Mouse (Mus musculus) heart, postnatal 36 days (tissue): ENCODE data around the gene Srcap. TPM values are rescaled to one million over a fixed set of nuclear protein-coding genes. Genes with fewer than 3 reads are reported as not detected.

ENCODE experiments used
- microRNA-seq, 2 experiments: library from miRNA; unstranded; fragments of <30 nt; microRNA quantifications; one replicate each; pipeline ENCODE4 v1.2.0; 2021; ENCODE audit warnings: borderline number of aligned reads in 2 of 2
- total RNA-seq, 2 experiments: library from RNA; stranded (reverse); gene quantifications; 2 replicates each; pipeline ENCODE4 v1.2.3; 2021

Srcap gene
- total RNA-seq, 2 experiments from 2014 or later, result 52.1 to 58.8 TPM

Small RNA genes lying within 50 kb of the gene (microRNA-seq; reads per million reads assigned to microRNA genes)
- gene Gm47278 (0 reads per million in 2 experiments), gene Mir7060 (0 reads per million in 2 experiments)

Other genes with a start within 250 kb of the Srcap start
- 10 to 100 TPM; 26.7 to 31.4 TPM for gene Sephs2, start 237.9 kb upstream of the Srcap start, total RNA-seq
- 1 to 10 TPM; 1.2 to 1.5 TPM for gene Itgal, start 215.7 kb upstream of the Srcap start, total RNA-seq
- gene Zfp768, start 166.4 kb upstream of the Srcap start, total RNA-seq, result 10 to 100 TPM; 34.8 to 35.5 TPM
- 1 to 10 TPM; 5.0 to 5.6 TPM for gene Zfp747, start 135.9 kb upstream of the Srcap start, total RNA-seq
- 1 to 10 TPM; 2.2 to 3.2 TPM for gene 9130019O22Rik, start 124.8 kb upstream of the Srcap start, total RNA-seq
- 1 to 10 TPM; 4.5 to 4.9 TPM for gene E430018J23Rik, start 118.4 kb upstream of the Srcap start, total RNA-seq
- 1 to 10 TPM; 2.9 to 4.2 TPM for gene Zfp764, start 105.2 kb upstream of the Srcap start, total RNA-seq
- gene Zfp688, start 89.9 kb upstream of the Srcap start, total RNA-seq, result 1 to 10 TPM; 2.5 to 3.9 TPM
- 1 to 10 TPM; 1.4 to 1.7 TPM for gene Zfp689, start 62.8 kb upstream of the Srcap start, total RNA-seq
- gene Prr14, start 52.4 kb upstream of the Srcap start, total RNA-seq, result 10 to 100 TPM; 25.8 to 28.1 TPM
- gene Fbrs, start 32.8 kb upstream of the Srcap start, total RNA-seq, result 10 to 100 TPM; 32.2 to 35.0 TPM
- gene Gm42715, start 7.6 kb downstream of the Srcap start, total RNA-seq, result 10 to 100 TPM; 10.3 to 10.5 TPM
- not detected for gene Tmem265, start 49.4 kb downstream of the Srcap start, total RNA-seq
- 10 to 100 TPM; 17.7 to 19.0 TPM for gene Phkg2, start 61.4 kb downstream of the Srcap start, total RNA-seq
- 10 to 100 TPM; 10.4 to 12.1 TPM for gene Ccdc189, start 76.6 kb downstream of the Srcap start, total RNA-seq
- gene Rnf40, start 76.8 kb downstream of the Srcap start, total RNA-seq, result 10 to 100 TPM; 42.3 to 43.1 TPM
- 10 to 100 TPM; 18.1 to 22.4 TPM for gene Zfp629, start 103.8 kb downstream of the Srcap start, total RNA-seq
- gene Bcl7c, start 196.9 kb downstream of the Srcap start, total RNA-seq, result 10 to 100 TPM; 34.6 to 35.8 TPM
- 1 to 10 TPM; 7.7 to 9.4 TPM for gene Ctf1, start 200.8 kb downstream of the Srcap start, total RNA-seq
- not detected for gene Ctf2, start 220.2 kb downstream of the Srcap start, total RNA-seq
- 1 to 10 TPM; 3.2 to 3.3 TPM for gene Fbxl19, start 232.6 kb downstream of the Srcap start, total RNA-seq